Mouse (Mus musculus): Measurements from ENCODE around the gene Olfr1459. TPM values are rescaled to one million over a fixed set of nuclear protein-coding genes. Genes with fewer than 3 reads are reported as not detected.

The Olfr1459 gene
- not detected for polyA plus RNA-seq (2014; fragmentation: Illumina TruSeq; extraction: RNeasy Lipid Tissue Mini Kit (QIAGEN cat#74804))

GRCm38 (mm10) chr19:13149449-13149848 is at the start of gene Olfr1459:
Gene Olfr1459, minus strand, starts transcription at chr19:13149549.

GRCm38 (mm10) chr19:13185434-13185833 is 36.1 kb upstream of the Olfr1459 start, which contains the start of gene Olfr1462:
Gene Olfr1462, plus strand, starts transcription at chr19:13185734.

GRCm38 (mm10) chr19:13162700-13163099 is 13.4 kb upstream of the Olfr1459 start, which contains the start of gene Olfr1461:
Gene Olfr1461, plus strand, starts transcription at chr19:13163000.

GRCm38 (mm10) chr19:13106675-13107074 is 42.7 kb downstream of the Olfr1459 start, which contains the start of gene Olfr1458:
Gene Olfr1458, minus strand, starts transcription at chr19:13106775.

GRCm38 (mm10) chr19:13097791-13098190 is 51.6 kb downstream of the Olfr1459 start, which contains the start of gene Olfr1457:
Gene Olfr1457, minus strand, starts transcription at chr19:13097891.

Other genes starting within 250 kb of the Olfr1459 start
- gene Olfr1447, start 245.8 kb downstream of the Olfr1459 start, polyA plus RNA-seq (2014; fragmentation: Illumina TruSeq; extraction: RNeasy Lipid Tissue Mini Kit (QIAGEN cat#74804)): not detected
- gene Olfr1448, start 225.1 kb downstream of the Olfr1459 start, polyA plus RNA-seq (2014; fragmentation: Illumina TruSeq; extraction: RNeasy Lipid Tissue Mini Kit (QIAGEN cat#74804)): not detected
- not detected for gene Olfr1449, start 218.7 kb downstream of the Olfr1459 start, polyA plus RNA-seq (2014; fragmentation: Illumina TruSeq; extraction: RNeasy Lipid Tissue Mini Kit (QIAGEN cat#74804))
- gene Olfr1450, start 199.3 kb downstream of the Olfr1459 start, polyA plus RNA-seq (2014; fragmentation: Illumina TruSeq; extraction: RNeasy Lipid Tissue Mini Kit (QIAGEN cat#74804)): not detected
- gene Olfr1451, start 154.5 kb downstream of the Olfr1459 start, polyA plus RNA-seq (2014; fragmentation: Illumina TruSeq; extraction: RNeasy Lipid Tissue Mini Kit (QIAGEN cat#74804)): not detected
- not detected for gene Olfr1453, start 121.2 kb downstream of the Olfr1459 start, polyA plus RNA-seq (2014; fragmentation: Illumina TruSeq; extraction: RNeasy Lipid Tissue Mini Kit (QIAGEN cat#74804))
- gene Olfr1454, start 88.9 kb downstream of the Olfr1459 start, polyA plus RNA-seq (2014; fragmentation: Illumina TruSeq; extraction: RNeasy Lipid Tissue Mini Kit (QIAGEN cat#74804)): not detected
- not detected for gene Olfr1457, start 51.7 kb downstream of the Olfr1459 start, polyA plus RNA-seq (2014; fragmentation: Illumina TruSeq; extraction: RNeasy Lipid Tissue Mini Kit (QIAGEN cat#74804))
- gene Olfr1458, start 42.8 kb downstream of the Olfr1459 start, polyA plus RNA-seq (2014; fragmentation: Illumina TruSeq; extraction: RNeasy Lipid Tissue Mini Kit (QIAGEN cat#74804)): not detected
- not detected for gene Olfr1461, start 13.5 kb upstream of the Olfr1459 start, polyA plus RNA-seq (2014; fragmentation: Illumina TruSeq; extraction: RNeasy Lipid Tissue Mini Kit (QIAGEN cat#74804))
- gene Olfr1462, start 36.2 kb upstream of the Olfr1459 start, polyA plus RNA-seq (2014; fragmentation: Illumina TruSeq; extraction: RNeasy Lipid Tissue Mini Kit (QIAGEN cat#74804)): not detected
- not detected for gene Olfr1463, start 81.8 kb upstream of the Olfr1459 start, polyA plus RNA-seq (2014; fragmentation: Illumina TruSeq; extraction: RNeasy Lipid Tissue Mini Kit (QIAGEN cat#74804))
- gene Olfr1465, start 166.0 kb upstream of the Olfr1459 start, polyA plus RNA-seq (2014; fragmentation: Illumina TruSeq; extraction: RNeasy Lipid Tissue Mini Kit (QIAGEN cat#74804)): not detected
- gene Olfr1466, start 189.3 kb upstream of the Olfr1459 start, polyA plus RNA-seq (2014; fragmentation: Illumina TruSeq; extraction: RNeasy Lipid Tissue Mini Kit (QIAGEN cat#74804)): not detected
- not detected for gene Olfr1467, start 212.7 kb upstream of the Olfr1459 start, polyA plus RNA-seq (2014; fragmentation: Illumina TruSeq; extraction: RNeasy Lipid Tissue Mini Kit (QIAGEN cat#74804))